Mouse (Mus musculus) G1E (cell line): ENCODE results near the gene Trp53rka.

Experiments
- CTCF ChIP-seq: IDR thresholded peaks from 2 replicates; pipeline ENCODE4 v1.5.1; 2012; ENCODE audit warnings: low read depth, low read length, inconsistent platforms, mixed read lengths
- GATA1 ChIP-seq: IDR thresholded peaks from 2 replicates; pipeline ENCODE4 v1.6.1; 2012; ENCODE audit warnings: borderline replicate concordance, low read length, inconsistent platforms, mixed read lengths
- GATA2 ChIP-seq: IDR thresholded peaks from 2 replicates; pipeline ENCODE4 v1.6.1; 2012; ENCODE audit warnings: low read depth, low read length, inconsistent platforms, borderline replicate concordance

- TF ChIP-seq GATA2: no peak
- no peak for TF ChIP-seq CTCF
- no peak for TF ChIP-seq GATA1
These were observed 9.0 kb downstream of the Trp53rka start for GRCm38 (mm10) chr2:165484152-165484551.
